Mouse (Mus musculus) limb, embryonic 14.5 days (tissue): ENCODE results near the gene Mtfmt. TPM values are rescaled to one million over a fixed set of nuclear protein-coding genes. Genes with fewer than 3 reads are reported as not detected.

Experiments
- ATAC-seq: fragments of 200-750 bp; cut with Nextera tagmentation; 2 replicates; pipeline ENCODE4 v1.8.0; 2017; ENCODE audit warnings: low read depth, moderate number of reproducible peaks, moderate TSS enrichment; ENCODE audit not compliant: low FRiP score
- DNase-seq: peaks from one replicate; pipeline ENCODE4 v3.0.0-alpha.2; 2015; ENCODE audit warnings: low spot score
- H3K27ac ChIP-seq: fragments of 300-500 bp; sonication (generic); replicated peaks from 2 replicates; pipeline ENCODE4 v1.5.1; 2014; ENCODE audit warnings: low read depth, mild to moderate bottlenecking, low read length, moderate library complexity, mixed read lengths
- H3K27me3 ChIP-seq: fragments of 300-500 bp; sonication (generic); 2 replicates; pipeline ENCODE4 v1.6.1; 2014; ENCODE audit warnings: low read length, mixed read lengths; ENCODE audit not compliant: control insufficient read depth, insufficient read depth
- H3K36me3 ChIP-seq: fragments of 300-500 bp; sonication (generic); 2 replicates; pipeline ENCODE4 v1.6.1; 2014; ENCODE audit warnings: mild to moderate bottlenecking, low read length, moderate library complexity, mixed read lengths; ENCODE audit not compliant: control insufficient read depth, insufficient read depth
- H3K4me1 ChIP-seq: fragments of 300-500 bp; sonication (generic); 2 replicates; pipeline ENCODE4 v1.6.1; 2014; ENCODE audit warnings: antibody characterized with exemption, low read length, mixed read lengths; ENCODE audit not compliant: control insufficient read depth, insufficient read depth
- H3K4me2 ChIP-seq: fragments of 300-500 bp; sonication (generic); replicated peaks from 2 replicates; pipeline ENCODE4 v1.6.1; 2014; ENCODE audit warnings: low read depth, mild to moderate bottlenecking, low read length, moderate library complexity; ENCODE audit not compliant: severe bottlenecking
- H3K4me3 ChIP-seq: fragments of 300-500 bp; sonication (generic); replicated peaks from 2 replicates; pipeline ENCODE4 v1.5.1; 2014; ENCODE audit warnings: low read length
- H3K9ac ChIP-seq: fragments of 300-500 bp; sonication (generic); 2 replicates; pipeline ENCODE4 v1.6.1; 2014; ENCODE audit warnings: mild to moderate bottlenecking, low read depth, low read length, moderate library complexity; ENCODE audit not compliant: severe bottlenecking
- H3K9me3 ChIP-seq: fragments of 300-500 bp; sonication (generic); 2 replicates; pipeline ENCODE4 v1.6.1; 2016; ENCODE audit warnings: low read length; ENCODE audit not compliant: control insufficient read depth
- POLR2A ChIP-seq: fragments of 200-500 bp; IDR thresholded peaks from 2 replicates; pipeline ENCODE4 v1.8.0; 2012; ENCODE audit warnings: inconsistent platforms, mild to moderate bottlenecking, moderate library complexity, borderline replicate concordance; ENCODE audit not compliant: insufficient read depth, insufficient read length; ENCODE audit errors: extremely low read depth
- WGBS: fragments of 180-500 bp; shearing (Covaris S2); extraction: QIAGEN DNeasy Blood & Tissue Kit; methylation state at CpG from one replicate; pipeline ENCODE4 v1.1.7; 2014; 5-methylcytosine and 5-hydroxymethylcytosine counted together
- polyA plus RNA-seq, 2 experiments: library from polyadenylated mRNA; depleted of rRNA in 1 of 2; stranded (reverse) in 1 of 2; unstranded in 1 of 2; fragments of >200 nt; fragmentation: Nextera tagmentation in 1 of 2; extraction: Ambion mirVana in 1 of 2; gene quantifications; 2 replicates each; pipeline versions ENCODE4 v1.2.1 to v1.2.3; 2012 to 2014

Gene Mtfmt
- polyA plus RNA-seq, 2 experiments = 18.7 to 28.8 TPM

DNA sequence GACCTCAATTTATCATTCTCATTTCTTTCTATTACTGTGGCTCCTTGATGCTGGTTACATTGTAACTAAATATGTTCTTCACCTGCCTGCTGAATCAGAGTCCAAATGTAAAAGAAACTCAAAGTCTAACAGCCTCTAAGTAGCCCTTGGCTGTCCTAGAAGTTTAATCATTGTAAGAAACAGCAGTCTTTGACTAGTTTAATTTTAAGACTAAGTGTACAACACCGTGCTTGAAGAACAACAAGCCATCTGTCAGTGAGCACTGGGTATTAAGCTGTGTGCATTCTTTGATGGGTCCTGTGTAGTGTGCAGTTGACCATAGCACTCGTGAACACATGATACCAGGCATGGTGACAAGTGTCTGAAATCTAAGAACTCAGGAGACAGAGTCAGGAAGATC lies 8.1 kb upstream of the Mtfmt start:
- no peak overlapping the region for H3K4me3 ChIP-seq
- ATAC-seq = no peak
- 68% methylated on average over 2 of the region's 2 CpGs for WGBS

DNA sequence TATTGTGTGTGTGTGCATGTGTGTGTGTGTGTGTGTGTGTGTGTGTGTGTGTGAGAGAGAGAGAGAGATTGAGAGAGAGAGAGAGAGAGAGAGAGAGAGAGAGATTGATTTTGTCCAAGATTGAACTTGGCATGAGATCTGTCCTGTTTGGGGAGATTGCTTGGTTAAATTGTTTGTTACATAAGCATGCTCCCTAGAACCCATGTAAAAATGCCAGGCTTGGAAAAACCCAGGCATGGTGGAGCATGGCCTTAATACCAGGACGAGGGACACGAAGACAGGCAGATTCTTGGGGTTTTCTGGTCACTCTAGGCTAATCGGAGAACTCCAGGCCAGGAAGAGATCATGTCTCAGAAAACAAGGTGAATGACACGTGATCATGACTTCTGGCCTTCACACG lies 7.6 kb upstream of the Mtfmt start:
- no peak for ATAC-seq

More for the DNA sequence above, 8.1 kb upstream of the Mtfmt start:
- no peaks in the 10 kb centered on the region for H3K4me1 ChIP-seq
- no peak overlapping the region for H3K27ac ChIP-seq
- H3K4me2 ChIP-seq = no peak overlapping the region
- no peaks in the 10 kb centered on the region for H3K36me3 ChIP-seq
- DNase-seq = no peak
- no peak overlapping the region for H3K9ac ChIP-seq
- no peaks in the 10 kb centered on the region for H3K9me3 ChIP-seq
- no peaks in the 10 kb centered on the region for H3K27me3 ChIP-seq
- no peak for TF ChIP-seq POLR2A

DNA sequence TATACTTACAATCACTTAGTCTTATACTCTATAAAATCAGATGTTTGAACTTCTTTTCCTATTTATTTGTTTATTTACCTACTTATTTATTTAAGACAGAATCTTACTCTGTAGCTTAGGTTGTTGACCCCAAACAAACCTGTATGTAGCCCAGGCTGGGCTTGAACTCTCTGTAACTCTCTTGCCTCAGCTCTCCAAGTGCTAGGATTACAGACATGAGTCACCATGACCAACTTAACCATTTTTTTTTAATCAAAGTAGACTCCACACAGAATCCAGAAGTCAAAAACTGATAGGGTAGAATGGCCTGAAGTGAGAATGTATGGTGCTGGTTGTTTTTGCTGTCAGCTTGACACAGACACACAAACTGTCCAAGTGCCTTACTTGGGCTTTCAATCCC lies 5.2 kb upstream of the Mtfmt start:
- Histone ChIP-seq H3K9ac (no peak overlapping the region), H3K27ac (no peak overlapping the region), H3K4me3 (no peak overlapping the region), H3K9me3 (no peaks in the 10 kb centered on the region), H3K36me3 (no peaks in the 10 kb centered on the region), H3K4me1 (no peaks in the 10 kb centered on the region), H3K27me3 (no peaks in the 10 kb centered on the region), H3K4me2 (no peak overlapping the region)
- ATAC-seq = no peak
- TF ChIP-seq POLR2A = no peak
- no peak for DNase-seq

More for the DNA sequence above, 7.6 kb upstream of the Mtfmt start:
- Histone ChIP-seq H3K4me1 (no peaks in the 10 kb centered on the region), H3K9me3 (no peaks in the 10 kb centered on the region), H3K9ac (no peak overlapping the region), H3K36me3 (no peaks in the 10 kb centered on the region), H3K4me3 (no peak overlapping the region), H3K27ac (no peak overlapping the region), H3K27me3 (no peaks in the 10 kb centered on the region), H3K4me2 (no peak overlapping the region)
- no peak for TF ChIP-seq POLR2A
- no peak for DNase-seq
- 90% methylated on average over 5 of the region's 5 CpGs for WGBS

DNA sequence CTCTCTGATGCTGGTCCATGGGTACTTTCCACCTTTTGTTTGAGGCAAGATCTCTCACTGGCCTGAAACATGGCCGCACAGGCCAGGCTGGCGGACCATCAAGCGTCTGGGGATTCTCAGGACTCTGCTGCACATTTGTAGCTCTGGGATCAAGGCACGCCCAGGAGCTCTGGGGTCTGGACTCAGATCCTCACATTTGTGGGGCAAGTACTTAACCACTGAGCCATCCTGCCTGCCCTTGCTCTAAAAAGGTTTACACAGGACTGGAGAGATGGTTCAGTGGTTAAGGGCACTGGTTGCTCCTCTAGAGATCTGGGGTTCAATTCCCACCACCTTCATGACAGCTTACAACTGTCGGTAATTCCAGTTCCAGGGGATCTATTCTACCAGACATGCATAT lies 4.7 kb upstream of the Mtfmt start:
- WGBS = 91% methylated on average over 5 of the region's 5 CpGs
- Histone ChIP-seq H3K27me3 (no peaks in the 10 kb centered on the region), H3K9me3 (no peaks in the 10 kb centered on the region), H3K27ac (no peak overlapping the region), H3K36me3 (no peaks in the 10 kb centered on the region), H3K4me1 (no peaks in the 10 kb centered on the region), H3K9ac (no peak overlapping the region), H3K4me2 (no peak overlapping the region), H3K4me3 (no peak overlapping the region)
- DNase-seq = no peak
- ATAC-seq = no peak
- no peak for TF ChIP-seq POLR2A

DNA sequence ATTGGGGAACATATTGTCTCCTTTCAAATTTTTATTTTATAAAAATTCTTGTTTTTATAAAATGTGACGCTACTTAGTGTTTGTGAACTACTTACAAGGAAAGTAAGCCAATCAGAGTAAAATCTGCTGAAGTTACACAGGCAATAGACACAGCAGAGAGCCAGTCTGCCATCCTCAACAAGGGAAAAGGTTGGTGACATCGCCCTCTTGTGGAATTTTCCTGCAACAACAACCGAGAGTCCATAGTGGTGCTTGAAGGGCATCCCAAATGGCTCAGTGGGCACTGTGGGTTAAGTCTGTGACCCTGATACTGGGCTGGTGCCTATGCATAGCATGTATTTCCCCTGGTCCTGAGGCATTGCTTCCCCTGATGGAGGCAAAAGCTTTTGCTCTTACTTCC lies 3.3 kb upstream of the Mtfmt start:
- peak; percentile 80 for DNase-seq
- Histone ChIP-seq H3K9me3 (no peaks in the 10 kb centered on the region), H3K4me3 (no peak overlapping the region), H3K27ac (no peak overlapping the region), H3K9ac (no peak overlapping the region), H3K4me2 (no peak overlapping the region), H3K4me1 (peaks cover 3% of the 10 kb centered on the region), H3K36me3 (no peaks in the 10 kb centered on the region), H3K27me3 (no peaks in the 10 kb centered on the region)
- TF ChIP-seq POLR2A = no peak
- no peak for ATAC-seq
- 4% methylated on average over 3 of the region's 3 CpGs for WGBS

DNA sequence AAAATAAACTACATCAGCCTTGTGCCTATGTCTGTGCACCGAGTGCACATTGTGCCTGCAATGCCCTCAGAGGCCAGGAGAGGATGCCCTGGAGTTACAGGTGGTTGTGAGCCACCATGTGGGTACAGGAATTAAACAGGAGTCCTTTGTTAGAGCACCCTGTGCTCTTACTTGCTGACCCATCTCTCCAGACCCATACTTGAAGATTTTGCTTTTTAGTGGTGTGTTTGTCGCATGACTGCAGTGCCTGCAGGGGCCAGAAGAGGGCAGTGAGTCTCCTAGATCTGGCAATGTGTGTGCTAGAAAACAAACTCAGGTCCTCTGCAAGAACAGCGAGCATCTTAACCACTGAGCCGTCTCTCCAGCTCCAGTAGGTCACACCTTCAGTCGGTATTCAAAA lies 1.4 kb upstream of the Mtfmt start:
- Histone ChIP-seq H3K4me3 (no peak overlapping the region), H3K4me1 (peaks cover 3% of the 10 kb centered on the region), H3K9ac (no peak overlapping the region), H3K4me2 (no peak overlapping the region), H3K27me3 (no peaks in the 10 kb centered on the region), H3K27ac (no peak overlapping the region), H3K9me3 (no peaks in the 10 kb centered on the region), H3K36me3 (peaks cover 6% of the 10 kb centered on the region; the same call in 1 of the 2 replicates)
- DNase-seq (no peak), ATAC-seq (no peak)
- no peak for TF ChIP-seq POLR2A
- WGBS = 64% methylated on average over 5 of the region's 5 CpGs
